In genomic region chr6:116942696-116943095, GRCm38 (mm10) we compare ENCODE assay signal across 22 mouse cellular contexts.
DNase-seq lines count a peak whose midpoint lies in the region; ATAC-seq and TF ChIP-seq lines count a peak whose summit lies in the region.
"Had no signal": no experiment of that assay in that cellular context is flagged by ENCODE, and none has a peak within 500 bp of the region (broad histone marks: within the 10 kb centered on the region; RNA-seq: fewer than 3 reads in every experiment).

No protein-coding gene starts in this region.

- no peak overlapping the region for H3K4me3 ChIP-seq in forebrain, postnatal 0 days (ENCODE audit: low read depth, low read length)
- no peak overlapping the region for H3K4me3 ChIP-seq in forebrain, embryonic 12.5 days (replicated peaks)
- no peak overlapping the region for H3K4me3 ChIP-seq in lung, embryonic 16.5 days (ENCODE audit: low read length)
- H3K4me3 ChIP-seq: embryonic facial prominence, embryonic 15.5 days; erythroblast, embryonic 14.5 days; forebrain, embryonic 13.5 days; heart, embryonic 10.5 days; heart, embryonic 15.5 days; hindbrain, embryonic 13.5 days had no signal

- H3K9ac ChIP-seq in forebrain, postnatal 0 days: no peak overlapping the region
- H3K9ac ChIP-seq in forebrain, embryonic 12.5 days: no peak overlapping the region
- H3K9ac ChIP-seq in lung, embryonic 16.5 days (ENCODE audit: low read length): no peak overlapping the region
- H3K9ac ChIP-seq: embryonic facial prominence, embryonic 15.5 days; forebrain, embryonic 13.5 days; heart, embryonic 15.5 days; hindbrain, embryonic 13.5 days had no signal

- no peaks in the 10 kb centered on the region for H3K9me3 ChIP-seq in forebrain, postnatal 0 days (ENCODE audit: low read length)
- H3K9me3 ChIP-seq in forebrain, embryonic 12.5 days: no peaks in the 10 kb centered on the region
- H3K9me3 ChIP-seq in lung, embryonic 16.5 days (ENCODE audit: control insufficient read depth, low read length): no peaks in the 10 kb centered on the region
- H3K9me3 ChIP-seq: embryonic facial prominence, embryonic 15.5 days; forebrain, embryonic 13.5 days; heart, embryonic 10.5 days; heart, embryonic 15.5 days; hindbrain, embryonic 13.5 days had no signal

- H3K27me3 ChIP-seq in forebrain, postnatal 0 days (ENCODE audit: insufficient read depth, low read length): no peaks in the 10 kb centered on the region
- no peaks in the 10 kb centered on the region for H3K27me3 ChIP-seq in forebrain, embryonic 12.5 days
- H3K27me3 ChIP-seq in lung, embryonic 16.5 days (ENCODE audit: control insufficient read depth, insufficient read depth, low read depth, low read length): no peaks in the 10 kb centered on the region
- H3K27me3 ChIP-seq: embryonic facial prominence, embryonic 15.5 days; forebrain, embryonic 13.5 days; heart, embryonic 15.5 days; hindbrain, embryonic 13.5 days; Patski had no signal

- WGBS in forebrain, postnatal 0 days: 68% methylated on average over 8 of the region's 8 CpGs
- WGBS in forebrain, embryonic 12.5 days: 95% methylated on average over 8 of the region's 8 CpGs
- 43% methylated on average over 8 of the region's 8 CpGs for WGBS in lung, embryonic 16.5 days

- TF ChIP-seq CTCF in forebrain, postnatal 0 days (IDR thresholded peaks at IDR 0.05; ENCODE audit: low read depth): no peak

- no peak for DNase-seq in forebrain, postnatal 0 days
- DNase-seq in lung, adult 18-20 months: no peak
- DNase-seq in brain, adult 2 months (ENCODE audit: low read depth, low spot score): peak; percentile 36
- peak; percentile 2 for DNase-seq in lung, postnatal 36 days
- DNase-seq: adrenal gland, adult 2 months; adrenal gland, postnatal 25 days; cerebellum, adult 2 months; cerebellum, postnatal 10 days; gastrocnemius, postnatal 10 days; heart, adult 18-20 months; heart, postnatal 14 days had no signal

- no peak overlapping the region for H3K27ac ChIP-seq in forebrain, postnatal 0 days (ENCODE audit: low read depth, low read length)
- no peak overlapping the region for H3K27ac ChIP-seq in forebrain, embryonic 12.5 days
- no peak overlapping the region for H3K27ac ChIP-seq in lung, embryonic 16.5 days (ENCODE audit: low read length)
- H3K27ac ChIP-seq: embryonic facial prominence, embryonic 15.5 days; forebrain, embryonic 13.5 days; heart, embryonic 10.5 days; heart, embryonic 15.5 days; hindbrain, embryonic 13.5 days; hindbrain, postnatal 0 days had no signal

- no peaks in the 10 kb centered on the region for H3K36me3 ChIP-seq in forebrain, postnatal 0 days (ENCODE audit: insufficient read depth)
- H3K36me3 ChIP-seq in forebrain, embryonic 12.5 days (replicated peaks): no peaks in the 10 kb centered on the region
- no peaks in the 10 kb centered on the region for H3K36me3 ChIP-seq in lung, embryonic 16.5 days (ENCODE audit: control insufficient read depth, insufficient read depth, low read length)
- H3K36me3 ChIP-seq: embryonic facial prominence, embryonic 15.5 days; heart, embryonic 10.5 days; heart, embryonic 15.5 days; hindbrain, embryonic 13.5 days had no signal

- H3K4me1 ChIP-seq in forebrain, postnatal 0 days (ENCODE audit: insufficient read depth): no peaks in the 10 kb centered on the region
- peaks cover 10% of the 10 kb centered on the region for H3K4me1 ChIP-seq in forebrain, embryonic 12.5 days
- H3K4me1 ChIP-seq in lung, embryonic 16.5 days (replicated peaks; ENCODE audit: control insufficient read depth, insufficient read depth, low read length): no peaks in the 10 kb centered on the region
- H3K4me1 ChIP-seq: forebrain, embryonic 13.5 days; hindbrain, embryonic 13.5 days had no signal

- H3K4me2 ChIP-seq in forebrain, postnatal 0 days (ENCODE audit: low read depth): no peak overlapping the region
- H3K4me2 ChIP-seq in forebrain, embryonic 12.5 days: no peak overlapping the region
- H3K4me2 ChIP-seq in lung, embryonic 16.5 days (ENCODE audit: low read depth, low read length): no peak overlapping the region
- H3K4me2 ChIP-seq: embryonic facial prominence, embryonic 15.5 days; forebrain, embryonic 13.5 days; heart, embryonic 15.5 days; hindbrain, embryonic 13.5 days had no signal

- peak; percentile 66; the same call in 1 of the 2 replicates for ATAC-seq in forebrain, postnatal 0 days
- ATAC-seq in forebrain, embryonic 12.5 days (ENCODE audit: low FRiP score): no peak
- peak; percentile 88 for ATAC-seq in lung, embryonic 16.5 days (ENCODE audit: low read depth)
- ATAC-seq in activated CD4-positive, CD25-positive, alpha-beta regulatory T cell, adult 4 months: no peak
- ATAC-seq: forebrain, embryonic 13.5 days; hindbrain, postnatal 0 days; Patski had no signal

Comparison
In these comparisons a context has a peak if more than half of its experiments do, and no peak if none do; other contexts are left out.
1. ATAC-seq: peak in forebrain, postnatal 0 days (single experiment) and lung, embryonic 16.5 days (single experiment); none in forebrain, embryonic 12.5 days (single experiment) and activated CD4-positive, CD25-positive, alpha-beta regulatory T cell, adult 4 months (single experiment).
2. DNase-seq: peak in brain, adult 2 months (single experiment) and lung, postnatal 36 days (single experiment); none in forebrain, postnatal 0 days (single experiment) and lung, adult 18-20 months (0 of 2).